Mouse (Mus musculus) erythroblast, embryonic 14.5 days (primary cell): Measurements from ENCODE around the gene Gm10491.

Experiments
- GATA1 ChIP-seq: IDR thresholded peaks from 2 replicates; pipeline ENCODE4 v1.6.1; 2012; ENCODE audit warnings: low read length, inconsistent platforms, mixed read lengths
- TAL1 ChIP-seq: IDR thresholded peaks from 3 replicates; pipeline ENCODE4 v1.6.1; 2012; ENCODE audit warnings: low read length, inconsistent platforms, mixed read lengths

DNA sequence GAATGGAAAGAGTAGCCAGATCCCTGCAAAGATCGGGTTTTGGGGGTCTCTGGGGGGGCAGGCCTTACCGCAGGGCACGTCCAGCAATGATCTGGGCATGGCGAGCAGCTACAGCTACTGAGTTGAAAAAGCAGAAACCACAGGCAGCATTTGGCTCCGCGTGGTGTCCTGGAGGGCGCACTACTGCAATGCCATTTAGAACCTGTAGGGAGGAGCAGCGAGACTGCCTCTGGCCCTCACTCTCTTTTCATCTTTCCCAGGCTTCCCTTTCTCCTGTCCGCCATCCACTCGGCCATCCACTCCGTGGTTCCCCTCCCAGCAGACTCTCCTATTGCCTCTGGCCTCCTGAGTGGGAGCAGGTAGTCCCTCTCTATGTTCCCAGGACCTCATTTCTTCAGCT is 29.2 kb upstream of the Gm10491 start:
- no peak for TF ChIP-seq GATA1
- TF ChIP-seq TAL1 = no peak
